Mouse (Mus musculus) thymus, postnatal 14 days (tissue): ENCODE results near the gene Nek2.
A peak's percentile ranks its signal among the peaks of the same experiment; 100 is the strongest.

Source experiments
- DNase-seq: peaks from one replicate; pipeline ENCODE4 v3.0.0; 2021

Nek2 gene

DNA sequence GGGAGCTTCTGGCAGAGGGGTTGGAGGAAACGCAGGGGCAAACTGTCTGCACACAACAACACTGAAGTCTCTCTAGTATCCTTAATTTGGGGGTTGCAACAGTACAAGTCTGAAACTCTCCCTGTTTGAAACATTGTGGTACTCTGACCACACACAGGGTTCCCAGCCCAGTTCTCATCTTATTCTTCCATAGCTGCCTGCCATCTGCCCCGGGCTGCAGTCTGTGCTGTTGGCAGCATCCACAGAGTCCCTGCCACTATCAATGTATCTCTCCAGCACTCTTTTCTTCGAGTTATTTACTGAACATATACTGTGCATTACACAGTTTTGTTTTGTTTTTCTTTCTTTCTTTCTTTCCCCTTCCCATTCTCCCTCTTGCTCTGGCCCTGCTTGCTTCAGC is 4.6 kb upstream of the Nek2 start:
- no peak for DNase-seq

DNA sequence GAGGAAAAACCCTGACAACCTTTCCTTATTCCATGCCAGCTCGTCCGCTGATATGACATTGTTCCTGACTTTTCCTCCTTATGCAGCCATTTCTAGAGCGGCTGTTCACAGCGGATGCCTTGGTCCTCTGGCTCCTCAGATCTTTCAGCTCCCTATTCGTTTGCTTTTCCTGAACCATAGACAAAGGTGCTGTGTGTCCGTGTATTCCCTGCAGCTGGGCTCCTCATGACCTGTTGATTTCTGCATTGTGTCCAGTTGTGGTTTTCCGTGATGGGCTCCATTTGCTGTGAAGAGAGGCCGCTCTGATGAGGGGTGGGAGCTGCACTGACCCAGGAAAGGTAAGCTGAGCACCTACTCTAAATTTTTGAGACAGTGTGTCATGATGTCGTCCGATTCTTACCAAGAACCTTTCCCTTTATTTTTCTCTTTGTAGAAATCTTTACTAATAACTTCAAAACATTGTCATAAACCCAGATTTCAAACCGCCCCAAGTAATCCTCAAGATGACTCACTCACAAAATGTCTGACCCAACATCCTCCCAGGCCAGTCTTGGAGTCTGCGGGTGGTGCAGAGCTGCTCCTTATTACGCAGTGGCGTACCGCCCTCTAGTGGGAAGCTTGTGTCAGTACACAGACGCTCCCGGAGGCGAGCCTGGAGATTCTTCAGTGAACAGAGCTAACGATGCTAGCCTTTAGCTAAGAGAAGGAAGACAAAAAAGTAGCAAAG is 3.7 kb upstream of the Nek2 start:
- peak; percentile 86 for DNase-seq

DNA sequence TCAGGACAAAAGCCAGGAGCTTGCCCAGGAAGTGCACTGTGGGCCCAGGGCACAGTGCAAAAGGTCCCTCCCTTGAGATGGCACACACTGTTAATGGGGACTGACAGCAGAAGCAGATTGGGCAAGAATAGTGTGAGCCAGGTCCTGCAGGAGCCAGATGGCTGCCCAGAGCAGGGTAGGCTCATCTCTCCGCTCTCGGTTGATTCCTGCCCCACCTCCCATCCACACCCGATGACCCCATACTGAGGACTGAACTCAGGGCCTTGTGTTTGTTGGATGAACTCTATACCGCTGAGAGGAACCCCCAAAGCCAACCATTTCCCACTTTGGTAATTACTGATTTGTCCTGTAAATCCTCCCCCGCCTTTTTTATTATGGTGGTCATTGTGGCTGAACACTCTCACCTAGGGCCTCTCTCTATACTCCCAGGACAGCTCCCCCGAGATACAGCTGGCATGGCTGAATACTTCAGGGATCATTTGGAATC is 3.1 kb upstream of the Nek2 start:
- no peak for DNase-seq

DNA sequence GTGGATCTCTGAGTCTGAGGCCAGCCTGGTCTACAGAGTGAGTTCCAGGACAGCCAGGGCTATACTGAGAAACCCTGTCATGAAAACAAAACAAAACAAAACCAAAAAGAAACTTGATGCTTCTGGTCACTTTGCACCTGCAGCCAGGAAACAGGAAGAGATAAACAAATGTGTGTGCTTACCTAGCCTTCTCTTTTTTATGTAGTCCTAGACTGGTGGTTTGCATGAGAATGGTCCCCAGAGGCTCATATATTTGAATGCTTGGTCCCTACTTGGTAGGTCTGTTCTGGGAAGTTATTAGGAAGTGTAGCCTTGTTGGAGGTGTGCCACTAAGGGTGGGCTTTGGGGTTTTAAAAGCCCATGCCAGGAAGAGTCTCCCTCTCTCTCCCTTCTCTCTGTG is 2.2 kb upstream of the Nek2 start:
- DNase-seq, result no peak

DNA sequence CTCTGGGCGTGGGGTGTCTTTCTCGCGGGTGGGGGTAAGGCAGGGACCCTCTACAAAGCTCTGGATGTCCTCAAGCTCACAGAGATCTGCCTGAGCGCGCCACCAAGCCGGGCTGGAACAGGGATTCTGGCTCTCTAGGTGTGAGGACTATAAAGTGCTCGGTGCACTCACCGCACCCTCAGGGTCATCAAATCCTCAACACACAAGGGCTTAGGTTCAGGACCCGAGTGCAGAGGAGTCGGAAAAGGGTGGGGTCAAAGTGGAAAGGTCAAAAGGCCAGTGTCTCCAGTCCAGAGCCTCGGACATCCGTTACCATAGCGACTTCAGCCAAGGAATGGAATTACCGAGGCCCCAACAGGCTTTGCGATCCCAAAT is 306 bp upstream of the Nek2 start:
- DNase-seq, result no peak

DNA sequence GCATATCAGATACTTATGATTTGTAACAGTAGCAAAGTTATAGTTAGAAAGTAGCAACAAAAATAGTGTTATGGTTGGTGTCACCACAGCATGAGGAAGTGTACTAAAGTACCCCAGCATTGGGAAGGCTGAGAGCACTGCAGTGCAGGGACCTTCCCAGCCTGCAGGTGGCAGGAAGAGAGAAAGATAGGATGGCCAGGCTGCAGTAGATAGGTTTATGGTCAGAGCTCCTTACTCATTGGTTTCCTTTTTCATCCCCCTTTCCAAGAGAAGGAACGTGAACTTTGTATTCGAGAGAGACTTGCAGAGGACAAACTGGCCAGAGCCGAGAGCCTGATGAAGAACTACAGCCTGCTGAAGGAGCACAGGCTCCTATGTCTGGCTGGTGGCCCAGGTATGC is 7.9 kb downstream of the Nek2 start:
- DNase-seq, result no peak

DNA sequence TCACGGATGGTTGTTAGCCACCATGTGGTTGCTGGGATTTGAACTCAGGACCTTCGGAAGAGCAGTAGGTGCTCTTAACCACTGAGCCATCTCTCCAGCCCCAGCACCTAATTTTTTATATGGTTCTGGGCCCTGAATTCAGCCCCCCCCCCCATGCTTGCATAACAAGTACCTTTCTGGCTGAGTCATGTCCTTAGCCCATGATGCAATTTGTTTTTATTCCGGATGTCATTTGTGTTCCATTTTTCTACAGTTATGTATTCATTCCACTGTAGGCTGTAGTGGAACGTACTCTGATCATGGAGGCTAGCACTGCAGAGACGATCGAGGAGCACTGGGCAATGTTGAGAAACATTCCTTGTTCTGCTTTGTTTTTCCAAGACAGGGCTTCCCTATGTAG is 12.2 kb downstream of the Nek2 start:
- DNase-seq, result no peak

DNA sequence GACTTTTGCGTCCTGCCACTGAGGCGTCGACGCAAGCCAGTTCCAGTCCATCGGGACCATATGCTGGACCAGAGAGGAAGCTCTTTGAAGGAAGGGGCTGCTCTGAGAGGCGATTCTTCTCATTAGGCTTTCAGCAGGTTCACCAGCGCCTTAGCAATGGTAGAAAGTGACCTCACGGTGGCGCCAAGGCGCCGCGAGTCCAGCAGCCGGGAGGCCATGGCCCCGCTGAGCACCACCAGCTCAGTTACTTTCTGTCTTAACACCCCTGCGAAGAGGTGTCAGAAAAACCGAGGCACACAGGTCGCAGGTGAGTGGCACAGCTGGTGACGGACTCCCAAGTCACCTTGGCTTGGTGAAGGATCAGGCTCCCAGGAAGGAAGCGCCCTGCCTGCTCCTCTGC is 13.6 kb downstream of the Nek2 start:
- DNase-seq, result peak; percentile 70

DNA sequence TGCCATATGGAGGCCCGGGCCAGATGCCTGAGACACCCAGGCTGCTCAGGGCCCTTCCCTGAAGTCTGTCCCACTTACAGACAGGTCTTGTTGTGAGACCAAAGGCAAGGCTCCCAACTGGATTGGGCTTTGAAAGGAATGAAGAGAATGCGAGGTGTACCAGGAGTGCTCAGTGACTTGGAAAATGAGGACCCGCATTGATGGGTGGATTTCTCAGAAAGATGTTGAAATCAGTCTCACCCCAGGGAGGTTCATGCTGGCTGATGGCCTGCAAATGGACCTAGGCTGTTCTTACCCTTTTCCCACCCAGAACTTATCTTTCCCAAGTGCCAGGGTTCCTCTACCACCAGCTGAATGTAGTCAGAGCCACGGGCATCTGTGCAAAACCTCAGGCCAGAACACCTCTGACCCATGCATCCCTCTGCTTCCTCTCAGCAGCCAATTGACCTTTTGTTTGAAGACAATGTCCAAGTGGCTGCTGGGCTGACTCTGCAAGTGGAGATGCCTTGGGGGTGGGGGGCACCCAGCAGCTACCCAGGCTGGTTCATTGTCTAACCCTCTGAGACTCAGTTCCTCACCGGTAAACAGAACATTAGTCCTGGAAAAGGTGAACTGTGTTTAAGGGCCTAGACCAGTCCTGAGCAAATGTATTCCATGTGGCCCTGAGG is 15.2 kb downstream of the Nek2 start:
- no peak for DNase-seq

DNA sequence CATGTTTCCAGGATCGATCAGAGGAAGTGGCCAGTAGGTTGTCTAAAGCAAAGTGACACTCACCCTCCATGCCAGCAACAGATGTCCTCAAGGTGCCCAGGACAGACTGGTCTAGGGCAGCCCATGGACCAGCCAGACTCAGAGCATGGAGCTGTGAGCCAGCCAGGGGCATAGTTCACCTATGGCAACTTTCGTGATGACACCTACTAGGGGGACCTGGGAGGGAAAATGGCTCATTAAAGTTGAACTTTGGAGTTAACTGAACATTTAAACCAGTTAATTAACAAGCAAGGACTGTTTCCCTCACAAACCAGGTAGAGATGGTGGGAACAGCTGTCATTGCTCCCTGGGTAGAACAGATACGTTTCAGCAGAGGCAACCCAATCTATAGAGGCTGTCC is 16.4 kb downstream of the Nek2 start:
- DNase-seq, result no peak

DNA sequence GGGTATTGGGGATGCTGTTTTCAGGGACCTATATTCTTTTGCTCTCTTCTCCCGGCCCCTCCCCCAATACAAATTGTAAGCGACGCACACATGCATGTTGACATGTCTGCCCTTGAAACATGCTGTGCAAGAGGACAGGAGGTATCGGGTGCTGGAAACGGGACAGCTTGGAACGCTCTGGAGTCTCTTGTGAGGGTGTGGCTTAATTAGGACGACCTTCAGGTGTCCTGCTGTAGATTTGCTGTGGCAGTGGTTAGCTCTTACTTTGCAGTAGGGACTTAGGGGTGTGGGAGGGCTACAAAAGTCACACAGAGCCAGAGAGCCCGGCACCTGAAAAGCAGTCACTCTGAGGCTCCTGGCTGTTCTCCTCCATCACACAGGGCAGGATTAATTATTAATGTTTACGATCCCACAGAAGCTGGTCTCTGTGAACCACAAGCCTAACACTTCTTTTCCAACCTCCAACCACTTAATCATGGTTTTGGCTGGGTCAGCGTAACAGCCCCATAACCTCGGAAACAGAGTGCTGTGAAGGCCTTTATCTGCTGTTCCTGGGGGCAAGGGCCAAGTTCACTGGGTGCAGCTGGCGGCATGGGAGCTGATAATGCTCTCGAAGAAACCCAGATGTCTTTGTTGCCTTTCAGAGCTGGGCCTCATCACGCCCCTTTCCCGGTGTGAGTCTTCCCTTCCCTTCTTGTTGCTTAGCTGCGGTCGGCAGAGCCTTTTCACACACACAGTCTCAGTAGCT is 17.9 kb downstream of the Nek2 start:
- no peak for DNase-seq

DNA sequence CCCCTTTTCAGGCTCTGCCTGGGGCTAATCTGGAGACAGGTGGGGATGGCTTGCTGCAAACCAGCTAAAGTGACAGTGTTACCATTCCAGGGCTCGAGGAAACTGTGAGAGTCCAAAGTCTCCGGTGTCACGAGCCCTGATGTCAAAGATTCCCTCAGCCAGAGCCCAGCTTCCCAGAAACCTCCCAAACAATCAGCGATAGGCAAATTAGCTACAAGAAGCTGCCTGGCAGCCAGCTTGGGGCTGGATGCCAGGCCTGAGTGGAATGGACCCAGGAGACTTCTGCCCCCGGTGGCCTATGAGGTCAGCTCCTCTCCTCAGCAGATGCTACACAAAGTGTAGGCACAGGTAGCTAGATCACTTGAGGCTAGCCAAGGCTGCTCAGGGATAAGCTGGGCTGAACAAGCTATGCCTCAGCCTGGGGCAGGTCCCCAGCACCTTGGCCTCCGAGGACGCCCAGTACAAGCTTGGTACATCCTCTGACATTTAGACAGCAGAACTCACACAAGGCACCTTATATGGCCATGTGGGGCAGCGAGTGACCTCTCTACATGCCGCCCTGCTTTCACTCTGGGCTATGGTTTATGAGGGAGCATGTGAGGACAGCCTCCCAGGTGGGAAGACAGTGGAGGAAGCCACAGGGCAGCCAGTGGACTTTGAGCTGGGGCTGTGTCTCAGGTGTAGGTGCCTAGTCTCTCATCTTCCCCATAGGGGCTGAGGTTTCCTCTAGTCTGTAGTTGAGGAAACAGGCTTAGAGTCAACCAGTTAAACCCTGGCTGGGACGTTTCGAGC is 19.7 kb downstream of the Nek2 start:
- DNase-seq, result no peak

DNA sequence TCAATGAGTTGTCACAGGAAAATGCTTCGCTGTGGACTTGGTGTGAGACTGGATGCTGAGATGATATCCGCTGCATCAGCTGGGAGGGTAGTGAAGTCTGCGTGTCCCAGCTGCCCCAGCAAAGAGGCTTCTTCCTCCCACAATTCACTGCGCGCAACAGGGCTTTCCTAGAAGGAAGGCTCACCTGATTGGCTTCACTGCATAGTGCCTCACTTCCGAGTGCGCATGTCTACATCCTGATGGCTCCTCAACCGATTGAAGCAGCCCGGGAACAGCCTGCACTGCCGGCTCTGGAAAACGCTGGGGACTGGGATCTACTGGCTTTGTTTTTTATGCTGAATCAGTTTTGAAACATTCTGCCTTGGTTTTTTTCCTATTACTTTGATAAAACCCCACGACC is 21.0 kb downstream of the Nek2 start:
- DNase-seq, result no peak

DNA sequence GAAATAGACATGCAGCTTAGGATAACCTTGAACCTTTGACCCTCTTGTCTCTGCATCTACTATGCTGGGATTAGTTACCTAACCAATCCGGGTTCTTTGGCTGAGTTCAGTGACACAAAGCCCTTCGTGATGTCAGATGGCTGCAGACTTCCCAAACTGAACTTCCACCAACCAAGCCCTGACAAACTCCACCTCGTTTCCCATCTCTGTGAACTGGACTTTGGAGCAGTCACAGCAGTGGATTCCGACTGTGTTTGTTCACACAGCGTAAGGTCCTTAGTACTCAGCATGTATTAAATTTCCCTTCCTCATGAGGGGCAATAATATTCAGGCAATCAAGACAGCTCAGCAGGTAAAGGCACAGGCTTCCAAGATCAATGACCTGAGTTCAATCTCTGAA is 25.4 kb downstream of the Nek2 start:
- DNase-seq, result no peak

DNA sequence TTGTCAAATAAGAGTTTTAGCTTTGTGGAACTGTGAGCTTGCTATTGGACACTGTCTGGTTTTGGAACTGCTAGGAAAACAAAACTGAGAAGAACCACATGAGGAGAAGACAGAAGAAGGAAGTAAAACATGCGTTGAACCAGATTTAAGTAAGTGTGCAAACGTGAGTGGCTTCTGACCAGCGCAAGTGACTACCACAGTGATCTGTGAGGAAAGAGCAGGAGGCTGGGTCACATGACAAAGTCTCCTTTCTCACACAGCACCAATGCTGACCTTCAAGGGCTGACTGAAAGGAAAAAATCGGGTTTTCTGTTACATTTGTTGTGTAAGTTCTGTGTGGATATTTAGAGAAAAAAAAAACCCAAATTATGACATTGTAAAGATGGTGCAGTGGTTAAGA is 28.3 kb downstream of the Nek2 start:
- no peak for DNase-seq

DNA sequence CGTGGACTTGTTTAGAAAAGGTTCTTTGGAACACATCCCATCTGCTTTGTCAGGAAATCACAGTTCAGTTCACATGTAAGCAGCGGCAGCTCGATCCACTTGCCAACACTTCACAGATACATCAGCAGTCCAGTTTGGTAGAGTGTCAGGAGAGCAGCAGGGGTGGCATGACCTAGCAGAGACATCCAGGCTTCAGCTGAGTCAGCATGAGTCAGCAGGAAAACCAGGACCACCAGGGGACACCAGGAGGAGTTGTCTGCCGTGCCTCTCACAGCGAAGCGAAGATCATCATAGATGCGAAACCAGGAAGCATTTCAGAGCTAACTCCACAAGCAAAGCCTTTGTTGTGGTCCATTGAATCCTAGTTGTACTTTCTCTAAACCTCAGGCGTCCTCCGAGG is 32.2 kb downstream of the Nek2 start:
- no peak for DNase-seq

DNA sequence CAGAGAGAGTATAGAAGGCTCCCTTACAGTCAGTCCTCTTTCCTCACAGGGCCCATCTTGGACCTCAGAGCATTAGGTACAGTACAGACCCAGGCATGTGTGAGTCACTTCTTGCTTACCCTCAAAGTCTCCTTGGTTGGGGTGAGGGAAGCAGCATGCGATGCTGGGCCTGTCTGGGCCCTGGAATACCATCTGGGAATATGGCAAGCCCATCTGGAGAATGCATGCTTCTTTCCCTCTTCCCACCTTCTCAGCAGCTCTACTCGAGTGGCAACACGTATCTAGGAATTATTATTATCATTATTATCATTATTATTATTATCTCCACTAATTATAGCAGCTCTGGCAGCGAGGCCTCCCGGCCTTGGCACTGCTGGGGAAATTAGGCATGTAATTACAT is 33.5 kb downstream of the Nek2 start:
- no peak for DNase-seq

DNA sequence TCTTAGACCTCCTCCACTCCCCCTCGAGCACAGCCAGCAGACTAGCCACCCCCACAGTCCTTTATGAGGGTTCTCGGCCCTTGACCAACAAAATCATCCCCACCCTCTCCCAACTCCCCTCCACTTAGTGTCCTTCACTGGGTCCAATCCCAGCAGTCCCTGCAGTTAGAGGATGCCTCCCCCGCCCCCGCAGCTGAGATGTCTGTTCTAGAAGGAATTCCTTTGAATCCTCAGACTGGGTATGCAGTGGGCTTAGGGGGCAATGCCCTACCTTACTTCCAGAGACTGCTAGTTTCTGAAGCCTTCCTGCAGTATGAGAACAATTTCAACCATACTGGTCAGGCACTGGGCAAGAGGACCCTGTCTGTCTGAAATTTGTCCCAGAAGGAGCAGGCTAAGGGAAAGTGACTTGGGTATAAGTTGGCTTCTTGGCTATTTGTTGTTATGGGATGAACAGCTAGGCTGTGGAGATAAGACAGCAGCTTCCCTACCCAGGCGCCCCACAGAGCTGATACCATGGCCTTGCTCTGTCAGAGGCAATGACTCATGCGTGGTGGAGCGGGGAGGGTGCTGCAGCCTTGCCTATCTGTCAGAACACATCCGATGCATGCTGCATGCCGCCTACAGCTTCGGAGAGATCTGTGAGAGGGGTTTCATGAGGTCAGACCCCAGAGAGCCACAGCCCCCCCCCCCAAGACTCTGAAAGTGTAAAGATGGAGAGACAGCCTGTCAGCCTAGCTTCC is 34.1 kb downstream of the Nek2 start:
- no peak for DNase-seq

DNA sequence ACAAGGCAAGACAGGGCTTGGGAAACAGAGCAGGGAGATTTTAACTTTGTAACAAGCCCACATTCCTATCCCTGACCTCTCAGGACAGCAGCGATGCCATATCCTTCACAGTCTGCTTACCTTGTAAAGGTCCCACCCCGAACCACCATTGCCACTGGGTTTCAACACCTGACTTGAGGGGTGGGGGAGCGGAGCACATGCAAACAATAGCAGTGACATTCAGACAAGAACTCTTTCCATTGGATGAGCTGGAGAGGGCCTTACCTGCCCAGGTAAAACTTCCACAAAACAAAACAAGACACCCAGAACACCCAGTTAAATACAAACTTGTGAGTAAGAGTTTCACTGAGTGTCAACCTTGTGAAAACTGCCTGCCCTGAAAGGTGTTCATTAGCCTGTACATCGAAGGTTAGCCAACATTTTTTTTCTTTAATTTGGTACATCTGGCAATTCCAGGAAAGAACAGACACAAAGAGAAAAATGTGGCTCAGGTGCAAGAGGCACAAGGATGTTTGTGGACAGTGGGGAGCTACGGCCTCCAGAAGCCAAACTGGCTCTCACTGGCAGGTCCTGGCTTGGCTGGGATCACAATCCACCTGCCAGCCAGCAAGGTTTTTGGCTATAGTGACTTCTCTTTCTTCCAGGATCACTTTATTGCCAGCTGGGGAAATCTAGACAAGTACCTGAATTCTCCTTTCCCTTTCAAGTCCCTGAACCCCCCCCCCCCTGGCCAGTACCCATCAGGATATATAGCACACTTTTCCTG is 35.8 kb downstream of the Nek2 start:
- no peak for DNase-seq

DNA sequence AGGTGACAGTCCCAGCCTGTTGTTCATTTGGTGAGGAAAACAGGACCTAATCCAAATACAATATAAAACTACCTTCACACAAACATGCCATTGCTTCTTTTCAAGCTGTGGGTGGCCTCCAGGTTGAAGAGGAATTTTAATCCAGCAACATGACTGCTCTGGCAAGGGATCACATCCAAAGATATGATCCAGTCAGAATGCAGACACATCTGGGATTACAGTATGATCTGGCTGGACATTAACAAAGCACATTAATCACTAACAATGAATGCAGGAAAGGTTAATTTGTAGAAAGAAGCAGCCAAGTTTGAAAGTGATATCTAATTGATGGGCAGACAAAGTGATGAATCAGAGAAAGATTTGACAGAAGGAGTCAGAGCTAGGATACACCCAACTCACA is 36.9 kb downstream of the Nek2 start:
- no peak for DNase-seq

DNA sequence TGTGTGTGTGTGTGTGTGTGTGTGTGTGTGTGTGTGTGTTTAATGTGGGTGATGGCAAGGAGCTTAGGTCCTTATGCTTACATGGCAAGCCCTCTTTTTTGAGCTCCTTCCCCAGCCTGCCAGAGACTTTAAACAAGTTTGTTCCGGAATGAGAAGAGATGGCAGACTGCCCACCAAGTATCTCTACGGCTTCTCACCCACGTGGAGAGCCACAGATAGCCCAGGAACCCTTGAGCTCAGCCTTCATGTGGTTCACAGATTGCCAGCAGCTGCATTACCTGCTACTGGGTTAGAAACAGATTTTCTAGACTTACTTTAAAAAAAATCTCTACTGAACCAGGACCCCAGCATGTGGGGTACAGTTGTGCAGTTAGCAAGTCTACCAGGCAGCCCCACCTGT is 38.6 kb downstream of the Nek2 start:
- no peak for DNase-seq

DNA sequence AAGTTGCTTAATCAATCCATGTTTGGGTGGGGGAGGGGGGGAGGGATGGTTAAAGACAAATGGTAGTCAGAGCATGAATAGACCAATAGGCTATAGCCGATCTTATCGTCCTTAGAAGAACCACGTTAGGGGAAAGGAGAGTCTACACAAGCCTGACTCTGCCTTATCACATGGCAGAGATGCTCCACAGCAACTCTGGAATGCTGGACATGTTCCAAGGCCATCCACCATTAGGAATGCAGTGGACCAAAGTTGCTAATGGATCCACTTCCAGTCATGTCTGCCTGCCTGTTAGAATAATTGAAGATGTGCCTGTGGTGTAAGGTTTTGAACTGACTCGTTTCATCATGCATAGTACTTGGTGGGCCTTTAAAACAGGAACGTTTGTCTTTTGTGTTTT is 40.0 kb downstream of the Nek2 start:
- no peak for DNase-seq
